In genomic region chr6:127330015-127330705, GRCm38 (mm10) we compare ENCODE assay signal across 8 mouse cellular contexts.
DNase-seq lines count a peak whose midpoint lies in the region; ATAC-seq and TF ChIP-seq lines count a peak whose summit lies in the region.

No protein-coding gene starts in this region.

- peak; percentile 99 for DNase-seq in 3134 (ENCODE audit: extremely low read depth, insufficient read length, low spot score)
- peak; percentile 90 for DNase-seq in adrenal gland, postnatal 25 days
- peak; percentile 85 to 90 for DNase-seq in heart, adult 2 months
- DNase-seq in kidney, adult 2 months: peak; percentile 79
- peak; percentile 37 to 77 for DNase-seq in spleen, adult 2 months (ENCODE audit: low read depth in 1 of 2, low spot score in 2 of 2)

- no peaks in the 10 kb centered on the region for H3K9me3 ChIP-seq in embryonic facial prominence, embryonic 12.5 days
- H3K9me3 ChIP-seq in limb, embryonic 13.5 days: no peaks in the 10 kb centered on the region
- H3K9me3 ChIP-seq in midbrain, embryonic 15.5 days: no peaks in the 10 kb centered on the region

- peaks cover 25% of the 10 kb centered on the region for H3K4me1 ChIP-seq in embryonic facial prominence, embryonic 12.5 days
- H3K4me1 ChIP-seq in heart, adult 2 months (ENCODE audit: control insufficient read depth, insufficient read depth, low read length): peaks cover 1% of the 10 kb centered on the region; the same call in 1 of the 2 replicates
- H3K4me1 ChIP-seq in kidney, adult 2 months (ENCODE audit: control insufficient read depth, insufficient read depth, low read length): no peaks in the 10 kb centered on the region
- H3K4me1 ChIP-seq in limb, embryonic 13.5 days: peaks cover 37% of the 10 kb centered on the region
- H3K4me1 ChIP-seq in midbrain, embryonic 15.5 days: peaks cover 20% of the 10 kb centered on the region
- peaks cover 14% of the 10 kb centered on the region; the same call in 1 of the 2 replicates for H3K4me1 ChIP-seq in spleen, adult 2 months (ENCODE audit: control insufficient read depth, insufficient read depth, insufficient read length)

- TF ChIP-seq EP300 in heart, adult 2 months (IDR thresholded peaks at IDR 0.05; ENCODE audit: insufficient read depth, low read depth, low read length): no peak

- TF ChIP-seq CTCF in heart, adult 2 months (IDR thresholded peaks at IDR 0.05): no peak
- no peak for TF ChIP-seq CTCF in kidney, adult 2 months (conservative IDR thresholded peaks at IDR 0.05; ENCODE audit: insufficient read depth, insufficient read length, low read depth, low read length)
- TF ChIP-seq CTCF in spleen, adult 2 months (IDR thresholded peaks at IDR 0.05; ENCODE audit: extremely low read depth, insufficient read depth, insufficient read length, insufficient replicate concordance): no peak

- under 1% methylated on average over 46 of the region's 46 CpGs for WGBS in embryonic facial prominence, embryonic 12.5 days
- under 1% methylated on average over 46 of the region's 46 CpGs for WGBS in heart, adult 2 months
- 1% methylated on average over 46 of the region's 46 CpGs for WGBS in kidney, adult 2 months
- under 1% methylated on average over 46 of the region's 46 CpGs for WGBS in limb, embryonic 13.5 days
- under 1% methylated on average over 46 of the region's 46 CpGs for WGBS in midbrain, embryonic 15.5 days
- WGBS in spleen, adult 2 months: 2% methylated on average over 46 of the region's 46 CpGs

- peak overlapping the region; percentile 39 for H3K9ac ChIP-seq in embryonic facial prominence, embryonic 12.5 days
- H3K9ac ChIP-seq in heart, adult 2 months (ENCODE audit: low read depth, low read length): peak overlapping the region; percentile 62
- H3K9ac ChIP-seq in limb, embryonic 13.5 days: peak overlapping the region; percentile 61
- peak overlapping the region; percentile 62 for H3K9ac ChIP-seq in midbrain, embryonic 15.5 days

- ATAC-seq in embryonic facial prominence, embryonic 12.5 days (ENCODE audit: insufficient number of reproducible peaks, insufficient read depth, low FRiP score, low TSS enrichment): peak; percentile 94
- ATAC-seq in limb, embryonic 13.5 days (ENCODE audit: low FRiP score, low read depth): peak; percentile 97
- ATAC-seq in midbrain, embryonic 15.5 days (replicated peaks): peak; percentile 94

- H3K4me2 ChIP-seq in embryonic facial prominence, embryonic 12.5 days (replicated peaks): peak overlapping the region; percentile 61
- peak overlapping the region; percentile 69 for H3K4me2 ChIP-seq in limb, embryonic 13.5 days (replicated peaks)
- H3K4me2 ChIP-seq in midbrain, embryonic 15.5 days: peak overlapping the region; percentile 84

- no peaks in the 10 kb centered on the region for H3K36me3 ChIP-seq in embryonic facial prominence, embryonic 12.5 days
- no peaks in the 10 kb centered on the region for H3K36me3 ChIP-seq in heart, adult 2 months (ENCODE audit: control insufficient read depth, insufficient read depth, low read length)
- no peaks in the 10 kb centered on the region for H3K36me3 ChIP-seq in kidney, adult 2 months (ENCODE audit: control insufficient read depth, insufficient read depth, low read length)
- no peaks in the 10 kb centered on the region for H3K36me3 ChIP-seq in limb, embryonic 13.5 days
- H3K36me3 ChIP-seq in midbrain, embryonic 15.5 days (replicated peaks): no peaks in the 10 kb centered on the region
- H3K36me3 ChIP-seq in spleen, adult 2 months (ENCODE audit: control insufficient read depth, insufficient read depth, low read length): no peaks in the 10 kb centered on the region

- peak overlapping the region; percentile 33 for H3K4me3 ChIP-seq in embryonic facial prominence, embryonic 12.5 days
- H3K4me3 ChIP-seq in heart, adult 2 months: peak overlapping the region; percentile 64
- peak overlapping the region; percentile 43 for H3K4me3 ChIP-seq in kidney, adult 2 months (ENCODE audit: insufficient read depth, low read depth, low read length)
- peak overlapping the region; percentile 40 for H3K4me3 ChIP-seq in limb, embryonic 13.5 days
- H3K4me3 ChIP-seq in midbrain, embryonic 15.5 days: peak overlapping the region; percentile 52
- H3K4me3 ChIP-seq in spleen, adult 2 months (ENCODE audit: extremely low read depth, insufficient read depth, insufficient read length): peak overlapping the region; percentile 56; the same call in 1 of the 2 replicates

- H3K27me3 ChIP-seq in embryonic facial prominence, embryonic 12.5 days: no peaks in the 10 kb centered on the region
- H3K27me3 ChIP-seq in heart, adult 2 months (ENCODE audit: control insufficient read depth, insufficient read depth, low read length): no peaks in the 10 kb centered on the region
- H3K27me3 ChIP-seq in kidney, adult 2 months (replicated peaks; ENCODE audit: control insufficient read depth, insufficient read depth, low read length): no peaks in the 10 kb centered on the region
- H3K27me3 ChIP-seq in limb, embryonic 13.5 days: no peaks in the 10 kb centered on the region
- H3K27me3 ChIP-seq in midbrain, embryonic 15.5 days (replicated peaks): no peaks in the 10 kb centered on the region
- no peaks in the 10 kb centered on the region for H3K27me3 ChIP-seq in spleen, adult 2 months (ENCODE audit: control insufficient read depth, insufficient read depth, low read length)

- H3K27ac ChIP-seq in embryonic facial prominence, embryonic 12.5 days: peak overlapping the region; percentile 91
- peak overlapping the region; percentile 85 for H3K27ac ChIP-seq in heart, adult 2 months
- H3K27ac ChIP-seq in kidney, adult 2 months (ENCODE audit: insufficient read depth, low read depth, low read length): no peak overlapping the region
- peak overlapping the region; percentile 95 for H3K27ac ChIP-seq in limb, embryonic 13.5 days
- H3K27ac ChIP-seq in midbrain, embryonic 15.5 days: peak overlapping the region; percentile 75
- H3K27ac ChIP-seq in spleen, adult 2 months (ENCODE audit: insufficient read depth, low read length): peak overlapping the region; percentile 61

- peak; percentile 43; the same call in 1 of the 2 replicates for TF ChIP-seq POLR2A in heart, adult 2 months (IDR thresholded peaks at IDR 0.05; ENCODE audit: insufficient read depth, low read depth, low read length)
- TF ChIP-seq POLR2A in kidney, adult 2 months (IDR thresholded peaks at IDR 0.05; ENCODE audit: low read depth, low read length): no peak
- TF ChIP-seq POLR2A in spleen, adult 2 months (IDR thresholded peaks at IDR 0.05; ENCODE audit: low read depth, low read length): no peak

- intact Hi-C loops in heart, adult 2 months (cut with DNase I): no loop called here

- no peaks in the 10 kb centered on the region for H3K79me2 ChIP-seq in heart, adult 2 months (replicated peaks; ENCODE audit: control insufficient read depth, insufficient read depth, low read length)
